Mouse (Mus musculus) testis, postnatal 10 days (tissue): ENCODE measurements at regions not wholly inside any gene's neighbourhood (a gene's known extent, or its start where the extent isn't known, plus 50 kb on each side); places are given as distances from the start of the nearest gene placed in this dataset.

Experiments used
- DNase-seq: peaks from one replicate; pipeline ENCODE4 v3.0.0; 2021; ENCODE audit warnings: low spot score

DNA sequence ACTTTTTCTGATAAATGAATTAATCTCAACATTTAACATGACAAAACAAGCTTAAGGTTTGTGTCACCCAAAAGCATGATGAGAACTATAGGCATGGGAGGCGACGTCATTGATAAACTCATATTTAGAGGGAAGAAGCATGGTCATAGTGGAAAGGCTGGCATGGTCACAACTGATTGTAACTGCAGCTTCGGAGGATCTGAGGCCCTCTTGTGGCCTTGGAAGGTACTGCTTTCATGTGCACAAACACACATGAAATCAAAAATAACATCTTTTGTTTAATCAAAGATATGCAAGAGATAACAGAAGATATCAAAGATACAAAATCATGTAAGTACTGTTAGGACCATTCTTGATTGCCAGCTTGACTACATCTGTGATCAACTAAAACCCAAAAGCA lies 204.0 kb upstream of the Clint1 start:
- DNase-seq, result no peak

DNA sequence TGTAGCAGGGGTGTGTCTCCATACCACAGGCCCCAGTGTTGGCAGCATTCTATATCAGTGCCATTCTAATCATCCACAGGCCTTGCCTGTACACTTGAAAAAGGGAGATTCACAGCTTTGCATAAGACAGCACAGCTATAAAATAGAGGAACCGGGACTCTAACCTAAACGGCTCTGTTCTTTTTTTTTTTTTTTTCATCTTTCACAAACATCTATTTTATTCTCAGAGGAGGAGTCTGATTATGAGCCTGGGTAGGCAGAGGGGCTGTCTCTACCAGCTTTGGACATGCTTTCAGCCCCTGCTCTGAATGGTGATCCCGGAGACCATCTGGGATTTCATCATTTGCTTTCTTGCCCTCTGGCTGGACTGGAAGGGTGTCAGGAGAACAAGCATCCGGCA lies 195.6 kb upstream of the Clint1 start:
- DNase-seq, result no peak

DNA sequence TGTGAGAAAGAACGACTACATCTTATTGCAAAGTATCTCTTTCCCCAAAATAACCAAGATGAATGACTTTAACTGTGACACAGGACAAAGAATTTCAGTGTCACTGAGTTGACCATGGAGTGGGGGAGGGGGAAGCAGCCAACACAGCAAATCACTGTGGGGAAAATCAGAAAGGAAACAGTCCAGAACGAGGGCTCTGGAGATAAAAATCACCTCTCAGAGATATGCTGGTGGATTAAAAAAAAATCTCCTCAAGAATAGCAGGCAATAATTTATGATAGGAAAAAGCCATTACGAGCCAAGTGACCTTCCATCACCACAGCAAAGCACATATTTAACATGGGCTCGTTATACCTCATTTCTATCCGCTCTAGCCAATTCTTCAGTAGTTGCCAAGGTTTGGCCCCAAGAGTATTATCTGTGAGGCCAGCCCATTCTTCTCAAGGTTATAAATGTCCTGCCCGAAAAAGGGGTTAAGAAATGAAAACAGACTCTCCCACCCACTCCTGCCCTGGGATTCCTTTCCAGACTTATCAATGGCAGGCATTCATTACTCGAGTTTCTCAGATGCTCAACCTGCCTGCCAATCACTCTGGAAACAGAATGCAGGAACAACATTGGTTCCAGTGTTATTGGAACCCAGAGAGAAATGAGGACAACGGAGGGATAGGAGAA lies 181.6 kb upstream of the Clint1 start:
- no peak for DNase-seq

GRCm38 (mm10) chr11:45678666-45679292 lies 173.1 kb upstream of the Clint1 start:
- DNase-seq, result peak; percentile 79

DNA sequence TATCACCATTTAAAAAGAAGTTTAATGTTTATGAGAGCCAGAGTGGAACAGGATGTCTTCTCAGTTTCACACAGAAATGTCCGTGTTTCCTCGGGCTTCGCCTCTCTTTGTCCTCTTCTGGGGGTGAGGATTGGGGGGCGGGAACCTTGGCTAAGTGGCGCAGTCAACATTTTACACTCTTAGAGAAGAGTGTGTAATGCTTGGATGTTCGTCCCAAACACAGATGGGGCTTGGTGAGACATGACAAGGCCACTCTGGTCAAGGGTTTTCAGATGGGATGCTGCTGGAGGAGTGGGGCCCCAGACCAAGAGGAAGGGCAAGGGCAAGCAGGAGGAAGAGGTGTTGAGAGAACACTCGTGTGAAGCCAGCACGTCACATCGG lies 172.6 kb upstream of the Clint1 start:
- no peak for DNase-seq

- no peak for DNase-seq
These were observed 166.3 kb upstream of the Clint1 start for GRCm38 (mm10) chr11:45685571-45685970.

GRCm38 (mm10) chr11:45693206-45693605 lies 158.6 kb upstream of the Clint1 start:
- DNase-seq, result no peak

DNA sequence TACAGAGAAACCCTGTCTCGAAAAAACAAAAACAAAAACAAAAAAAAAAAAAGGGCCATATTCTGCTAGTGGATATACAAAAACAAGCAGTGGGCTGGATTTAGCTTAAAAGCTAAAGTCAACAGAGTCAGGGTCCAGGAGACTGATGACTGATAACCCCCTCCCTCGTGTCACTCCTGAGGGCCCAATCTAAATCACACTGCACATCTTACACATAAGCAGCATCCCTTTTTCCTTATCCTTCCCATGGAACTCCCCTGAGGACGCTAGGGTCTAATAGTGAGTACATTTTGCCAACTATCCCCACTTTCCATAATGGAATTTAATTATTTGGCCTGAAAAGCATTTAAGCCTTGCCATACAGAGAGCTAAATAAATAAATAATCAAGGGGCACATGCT lies 150.3 kb upstream of the Clint1 start:
- no peak for DNase-seq

GRCm38 (mm10) chr11:45702916-45703315 lies 148.9 kb upstream of the Clint1 start:
- no peak for DNase-seq

DNA sequence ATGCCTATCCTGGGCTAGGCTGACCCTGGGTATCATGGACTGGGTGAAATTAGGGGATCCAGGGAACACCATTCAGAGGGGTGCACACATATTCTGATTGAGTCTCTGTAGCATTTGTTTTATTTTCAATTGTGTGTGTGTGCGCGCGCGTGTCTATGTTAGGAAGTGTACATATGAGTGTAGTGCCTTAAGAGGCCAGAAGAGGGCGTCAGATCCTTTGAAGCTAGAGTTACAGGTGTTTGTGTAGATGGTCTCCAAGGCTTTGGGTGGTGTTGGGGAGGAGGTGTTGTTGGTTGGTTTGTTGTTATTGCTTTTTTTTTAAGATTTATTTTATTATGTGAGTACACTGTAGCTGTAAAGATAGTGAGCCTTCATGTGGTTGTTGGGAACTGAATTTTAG lies 147.4 kb upstream of the Clint1 start:
- DNase-seq, result no peak

GRCm38 (mm10) chr11:45718630-45719029 lies 133.2 kb upstream of the Clint1 start:
- no peak for DNase-seq

DNA sequence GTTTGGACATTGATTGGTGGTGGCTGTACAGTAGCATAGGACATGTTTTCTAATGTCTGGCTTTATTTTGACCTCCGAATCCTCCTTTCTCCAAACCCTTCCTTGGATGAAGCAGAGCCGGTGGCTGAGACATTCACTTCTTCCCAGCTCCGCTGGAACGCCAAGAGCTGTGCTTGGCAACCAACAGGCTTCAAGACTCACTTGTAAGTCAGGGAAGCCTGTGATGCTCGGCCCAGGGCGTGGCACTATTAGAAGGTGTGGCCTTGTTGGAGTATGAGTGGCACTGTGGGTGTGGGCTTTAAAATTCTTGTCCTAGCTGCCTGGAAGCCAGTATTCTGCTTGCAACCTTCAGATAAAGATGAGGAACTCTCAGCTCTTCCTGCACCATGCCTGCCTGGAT lies 132.0 kb upstream of the Clint1 start:
- DNase-seq, result no peak

GRCm38 (mm10) chr11:45736561-45736960 lies 115.3 kb upstream of the Clint1 start:
- peak; percentile 74 for DNase-seq

DNA sequence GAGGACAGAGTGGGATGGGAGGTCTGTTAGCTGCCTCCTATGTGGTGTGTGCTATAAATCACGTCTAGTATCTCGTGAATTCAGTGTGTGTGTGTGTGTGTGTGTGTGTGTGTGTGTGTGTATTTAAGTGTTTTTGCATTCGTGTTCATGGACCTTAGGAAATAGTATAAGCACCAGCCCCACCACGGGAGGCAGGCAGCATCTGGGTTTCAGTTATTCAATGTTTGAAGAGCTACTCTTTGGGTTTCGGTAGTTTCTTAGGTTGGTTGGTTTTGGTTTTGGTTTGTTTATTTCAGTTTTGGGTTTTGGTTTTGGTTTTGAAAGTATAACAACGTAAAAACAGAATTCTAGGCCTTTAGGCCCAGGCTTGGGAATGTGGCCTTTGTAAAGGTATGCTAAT lies 113.5 kb upstream of the Clint1 start:
- peak; percentile 15 for DNase-seq

GRCm38 (mm10) chr11:45745941-45746340 lies 105.9 kb upstream of the Clint1 start:
- DNase-seq, result no peak

GRCm38 (mm10) chr11:45750249-45750648 lies 101.6 kb upstream of the Clint1 start:
- DNase-seq, result no peak

DNA sequence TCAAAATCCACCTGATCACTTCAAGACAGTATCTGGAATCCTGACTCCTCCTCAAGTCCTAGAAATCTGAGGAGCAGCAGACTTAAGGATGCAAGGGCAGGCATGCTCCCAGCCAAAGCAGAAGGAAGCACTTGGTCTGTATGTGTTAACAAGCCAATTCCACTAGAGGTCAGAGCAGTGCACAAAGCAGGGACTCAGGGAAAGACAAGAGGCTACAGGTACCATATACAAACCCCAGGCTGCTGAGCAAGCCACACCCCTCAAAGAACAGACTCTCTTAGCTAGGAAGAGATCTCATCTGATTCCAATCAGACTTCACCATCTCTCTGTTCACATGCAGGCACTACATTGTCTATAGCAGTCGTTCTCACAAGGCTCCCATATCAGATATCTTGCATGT lies 99.6 kb upstream of the Clint1 start:
- DNase-seq, result peak; percentile 44

GRCm38 (mm10) chr11:45752791-45753190 lies 99.1 kb upstream of the Clint1 start:
- DNase-seq, result no peak

DNA sequence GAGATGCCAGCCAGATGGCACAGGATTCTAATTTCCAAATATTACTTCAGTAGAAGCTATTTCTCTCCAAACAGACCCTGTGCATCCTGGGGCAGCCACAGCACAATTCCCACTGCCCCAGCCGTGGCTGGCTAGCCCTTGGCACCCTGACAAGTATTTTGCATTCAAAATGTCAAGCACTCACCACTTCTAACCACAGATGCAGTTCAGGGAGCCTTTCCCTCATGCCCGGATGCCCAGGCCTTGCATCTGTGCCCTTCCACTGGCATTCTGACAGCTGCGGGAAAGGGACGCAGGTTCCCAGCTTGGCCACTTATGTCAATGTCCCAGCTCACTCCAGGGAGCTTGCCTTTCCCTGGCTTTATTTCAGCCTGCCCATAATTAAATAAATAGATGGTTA lies 84.8 kb upstream of the Clint1 start:
- no peak for DNase-seq

GRCm38 (mm10) chr11:45782435-45782834 lies 69.4 kb upstream of the Clint1 start:
- no peak for DNase-seq

DNA sequence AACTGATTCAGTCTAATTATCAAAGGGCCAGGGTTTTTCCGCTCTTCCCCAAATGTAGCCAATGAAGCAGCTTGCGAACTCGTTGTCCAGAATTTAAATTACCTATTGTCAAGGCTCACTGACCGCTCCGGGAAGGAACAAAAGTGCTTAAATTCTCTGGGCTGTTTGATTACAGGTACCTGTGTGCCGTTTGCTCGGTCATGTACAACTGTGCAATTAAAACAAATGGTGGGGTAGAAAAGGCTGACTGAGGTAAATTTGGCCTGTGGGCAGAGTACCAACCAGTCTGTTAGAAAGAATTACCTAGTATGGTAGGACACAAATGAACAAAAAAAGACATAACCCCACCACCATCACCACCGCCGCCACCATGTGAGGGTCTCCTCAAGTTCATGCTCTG lies 66.0 kb upstream of the Clint1 start:
- DNase-seq, result no peak

- DNase-seq, result no peak
These were observed 64.4 kb upstream of the Clint1 start for GRCm38 (mm10) chr11:45787408-45787807.

DNA sequence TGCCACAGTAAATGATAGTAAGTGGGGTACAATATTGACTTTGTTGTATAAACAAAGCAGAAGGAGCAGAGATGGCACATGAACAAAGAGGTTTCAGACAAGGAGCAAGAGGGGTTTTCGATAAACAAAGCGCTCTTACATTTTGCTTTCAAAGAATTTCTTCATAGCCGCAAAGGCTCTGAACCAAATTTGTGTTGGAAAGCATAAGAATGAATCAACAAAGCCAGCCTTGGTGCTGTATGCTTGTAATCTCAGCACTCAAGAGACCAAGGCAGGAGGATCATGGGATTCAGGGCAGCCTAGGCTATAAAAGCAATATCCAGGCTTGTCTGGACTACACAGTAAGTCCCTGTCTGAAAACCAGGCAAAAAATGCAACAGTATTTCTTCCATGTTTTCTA lies 62.0 kb upstream of the Clint1 start:
- DNase-seq, result no peak

GRCm38 (mm10) chr11:45790504-45790903 lies 61.3 kb upstream of the Clint1 start:
- DNase-seq, result no peak
